Mouse (Mus musculus): ENCODE results near the gene Scap. TPM values are rescaled to one million over a fixed set of nuclear protein-coding genes. Genes with fewer than 3 reads are reported as not detected.
"Not testable (repeated sequence)": the region's sequence is repeated elsewhere in the genome, so short reads cannot be mapped to it uniquely, and the experiment has no call there.

Scap gene
- polyA plus RNA-seq, 3 experiments from 2014 or later = 10.8 to 15.9 (median 11.1) TPM

DNA sequence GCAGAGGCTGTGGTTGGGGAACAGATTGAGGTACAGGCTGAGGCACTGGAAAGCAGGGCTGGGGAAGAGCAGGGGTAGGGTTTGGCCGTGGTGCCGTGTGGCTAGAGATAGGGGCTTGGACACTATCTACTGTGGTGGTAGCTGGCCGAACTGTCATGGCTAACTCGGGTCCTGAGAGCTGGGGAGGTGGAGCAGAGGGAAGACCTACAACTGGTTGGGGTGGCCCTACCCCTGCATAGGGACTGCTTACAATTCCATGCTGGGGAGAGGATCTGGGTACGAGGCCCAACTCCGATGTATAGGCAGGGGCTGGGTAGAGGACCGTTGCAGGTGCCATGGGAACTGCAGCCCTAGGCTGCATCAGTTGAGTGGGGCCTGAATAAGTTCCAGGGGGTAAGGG lies 54.9 kb downstream of the Scap start:
- no peak for ATAC-seq

DNA sequence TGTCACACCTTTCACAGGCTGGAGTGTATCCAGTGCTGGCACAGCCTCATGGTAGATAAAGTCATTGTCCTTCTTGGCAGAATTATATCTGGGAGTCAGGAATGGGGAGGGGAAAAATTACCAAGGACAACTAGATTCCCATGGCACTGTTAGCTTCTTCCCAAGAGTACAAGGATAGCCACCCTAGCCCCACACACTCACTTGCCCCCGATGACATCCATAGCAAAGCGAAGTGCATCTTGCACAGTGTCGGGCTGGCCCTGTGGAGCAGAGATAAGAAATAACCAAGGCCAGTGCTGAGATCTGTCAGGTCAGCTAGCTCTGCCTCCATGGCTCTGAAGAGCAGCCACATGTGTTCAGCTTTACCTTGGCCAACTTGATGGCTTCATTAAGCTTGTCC lies 57.8 kb downstream of the Scap start:
- ATAC-seq = no peak

- ATAC-seq = no peak
Observed at GRCm38 (mm10) chr9:110393295-110393694, 60.2 kb downstream of the Scap start.

- ATAC-seq = no peak
Observed at GRCm38 (mm10) chr9:110400650-110401049, 67.6 kb downstream of the Scap start.

GRCm38 (mm10) chr9:110402731-110403130 lies 69.6 kb downstream of the Scap start:
- ATAC-seq = no peak

- not testable (repeated sequence) for ATAC-seq
Observed at GRCm38 (mm10) chr9:110403240-110403639, 70.2 kb downstream of the Scap start.

GRCm38 (mm10) chr9:110407311-110408098 lies 74.4 kb downstream of the Scap start:
- peak; percentile 46 for ATAC-seq

GRCm38 (mm10) chr9:110408099-110408773 lies 75.1 kb downstream of the Scap start, which contains the start of gene Ptpn23:
Gene Ptpn23, minus strand, starts transcription at chr9:110408213.
- ATAC-seq = peak; percentile 77

- ATAC-seq = peak; percentile 40
Observed at GRCm38 (mm10) chr9:110410908-110411887, 78.1 kb downstream of the Scap start.

GRCm38 (mm10) chr9:110412926-110413325 lies 79.8 kb downstream of the Scap start:
- no peak for ATAC-seq

- ATAC-seq = no peak
Observed at GRCm38 (mm10) chr9:110413785-110414184, 80.7 kb downstream of the Scap start.

DNA sequence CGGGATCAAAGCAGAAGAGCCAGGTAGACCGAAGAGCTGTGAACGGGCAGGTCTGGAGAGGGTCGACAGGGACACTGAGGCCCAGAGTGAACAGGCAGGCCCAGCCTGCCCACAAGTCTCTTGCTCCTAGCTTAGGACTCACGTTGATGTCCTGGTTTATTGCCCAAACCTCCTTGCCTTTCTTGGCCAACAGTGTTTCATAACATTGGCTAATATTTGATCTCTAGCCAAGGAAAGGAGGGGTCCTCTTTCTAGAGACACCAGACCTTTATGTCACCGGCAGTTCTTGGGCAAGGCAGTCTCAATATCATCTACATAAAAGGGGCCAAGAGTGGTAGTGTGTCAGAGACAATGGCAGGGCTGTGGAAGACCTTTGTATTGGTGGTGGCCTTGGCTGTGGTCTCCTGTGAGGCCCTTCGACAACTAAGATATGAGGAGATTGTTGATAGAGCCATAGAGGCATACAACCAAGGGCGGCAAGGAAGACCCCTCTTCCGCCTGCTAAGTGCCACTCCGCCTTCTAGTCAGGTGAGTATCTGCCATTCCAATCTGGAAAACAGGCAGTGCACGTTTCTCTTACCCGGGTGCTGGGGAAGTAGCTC lies 86.5 kb downstream of the Scap start, which contains the start of gene Ngp:
TSS of gene Ngp (plus strand) at position 237 of the 602 bp plus-strand sequence.
- no peak for ATAC-seq

DNA sequence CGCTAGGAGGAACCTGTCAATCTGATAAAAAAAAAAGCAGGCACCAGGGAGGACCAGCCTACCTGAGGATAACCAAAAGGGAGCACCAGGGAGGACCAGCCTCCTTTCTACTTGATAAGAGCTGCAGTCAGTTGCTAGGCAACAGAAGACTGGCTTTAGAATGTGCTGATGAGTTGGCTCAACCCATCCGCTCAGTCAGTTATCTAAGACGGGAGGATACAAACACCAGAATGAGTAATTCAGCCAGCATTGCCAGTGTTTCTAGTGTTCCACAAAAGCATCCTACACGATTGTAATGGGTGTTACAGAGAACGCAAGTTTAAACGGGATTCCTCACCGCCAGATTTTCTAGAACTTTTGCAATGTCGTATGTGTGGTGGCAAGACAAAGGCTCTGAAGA lies 98.2 kb downstream of the Scap start:
- no peak for ATAC-seq

DNA sequence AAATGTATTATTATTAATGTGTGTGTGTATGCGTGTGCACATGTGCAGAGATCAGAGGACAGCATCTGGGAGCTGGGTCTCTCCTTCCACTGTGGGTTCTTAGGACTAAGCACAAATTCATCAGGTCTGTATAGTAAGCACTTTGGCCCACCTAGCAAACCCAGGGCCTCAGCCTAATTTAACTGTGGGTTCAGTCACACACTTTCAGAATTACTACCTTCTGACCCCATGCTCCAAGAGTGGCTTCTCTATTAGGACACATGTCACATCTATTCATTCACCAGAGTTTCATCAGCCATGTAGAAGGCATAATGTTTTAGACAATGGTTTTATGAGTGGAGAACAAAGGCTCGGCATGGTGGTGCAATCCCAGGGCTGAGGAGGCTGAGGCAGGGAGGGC lies 100.0 kb downstream of the Scap start:
- ATAC-seq = no peak

Other genes with a start within 250 kb of the Scap start
- 10 to 100 TPM; 25.9 to 35.4 (median 26.2) TPM for gene Smarcc1, start 215.6 kb upstream of the Scap start, polyA plus RNA-seq (2017; shearing (Covaris generic))
- 100 to 1,000 TPM in 2 of 3 experiments, 10 to 100 TPM in 1; 70.5 to 107 (median 103) TPM for gene Dhx30, start 215.5 kb upstream of the Scap start, polyA plus RNA-seq (2017; shearing (Covaris generic))
- gene Cspg5, start 89.5 kb upstream of the Scap start, polyA plus RNA-seq (2017; shearing (Covaris generic)) = under 1 TPM; 0.13 to 0.27 (median 0.18) TPM
- 10 to 100 TPM; 17.7 to 19.1 (median 18.9) TPM for gene Elp6, start 28.1 kb upstream of the Scap start, polyA plus RNA-seq (2017; shearing (Covaris generic))
- gene Ptpn23, start 74.9 kb downstream of the Scap start, polyA plus RNA-seq (2017; shearing (Covaris generic)) = 1 to 10 TPM; 4.4 to 5.9 (median 4.7) TPM
- 1 to 10 TPM in 1 of 3 experiments, not detected in 2; 5.1 TPM for gene Ngp, start 86.5 kb downstream of the Scap start, polyA plus RNA-seq (2017; shearing (Covaris generic))
- gene Klhl18, start 143.4 kb downstream of the Scap start, polyA plus RNA-seq (2017; shearing (Covaris generic)) = 10 to 100 TPM; 10.7 to 16.2 (median 12.3) TPM
- under 1 TPM; 0.53 to 0.95 (median 0.75) TPM for gene Kif9, start 143.7 kb downstream of the Scap start, polyA plus RNA-seq (2017; shearing (Covaris generic))
- gene Setd2, start 199.3 kb downstream of the Scap start, polyA plus RNA-seq (2017; shearing (Covaris generic)) = 10 to 100 TPM; 33.9 to 60.5 (median 44.9) TPM